Mouse (Mus musculus) ovary, postnatal 14 days (tissue): ENCODE measurements at regions not wholly inside any gene's neighbourhood (a gene's known extent, or its start where the extent isn't known, plus 50 kb on each side); places are given as distances from the start of the nearest gene placed in this dataset.

ENCODE experiments used
- DNase-seq: peaks from one replicate; pipeline ENCODE4 v3.0.0; 2022; ENCODE audit warnings: low spot score

DNA sequence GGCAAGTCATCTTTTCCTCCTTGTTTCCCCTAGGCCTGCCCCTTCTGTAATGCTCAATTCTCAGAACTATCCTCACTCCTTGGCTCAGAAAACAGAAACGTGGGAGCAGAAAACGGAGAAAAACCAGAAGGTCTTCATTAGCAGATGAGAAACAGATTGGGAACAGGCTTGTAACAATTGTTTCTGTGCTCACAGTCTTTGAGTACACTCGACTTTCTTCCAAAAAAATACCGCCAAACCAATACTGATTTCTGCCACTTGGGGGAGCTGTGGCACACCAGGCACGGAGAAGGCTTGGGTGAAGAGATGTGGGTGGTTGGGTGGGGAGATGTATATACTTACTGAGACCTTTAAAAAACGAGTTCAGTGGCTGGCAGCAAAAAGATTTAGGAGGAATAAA is 80.8 kb upstream of the 4930583I09Rik start:
- DNase-seq: no peak

DNA sequence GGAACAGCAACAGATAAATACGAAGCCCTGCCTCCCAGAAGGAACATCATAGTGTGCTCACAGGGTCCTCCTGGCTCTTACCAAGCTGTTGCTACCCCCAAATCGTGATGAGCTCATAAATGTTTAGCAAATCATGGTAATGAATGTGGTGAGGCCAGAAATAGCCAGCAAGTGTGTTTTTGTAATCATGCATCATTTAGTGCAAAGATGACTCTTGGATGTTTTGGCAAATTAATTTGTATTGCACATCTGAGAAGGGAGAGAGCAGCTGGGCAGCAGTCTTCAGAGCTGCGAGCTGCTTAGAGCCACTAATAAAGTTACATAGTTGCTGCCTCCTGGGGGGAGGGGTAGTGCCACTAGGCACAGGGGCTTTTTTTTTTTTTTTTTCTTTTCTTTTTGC is 79.8 kb upstream of the 4930583I09Rik start:
- no peak for DNase-seq

DNA sequence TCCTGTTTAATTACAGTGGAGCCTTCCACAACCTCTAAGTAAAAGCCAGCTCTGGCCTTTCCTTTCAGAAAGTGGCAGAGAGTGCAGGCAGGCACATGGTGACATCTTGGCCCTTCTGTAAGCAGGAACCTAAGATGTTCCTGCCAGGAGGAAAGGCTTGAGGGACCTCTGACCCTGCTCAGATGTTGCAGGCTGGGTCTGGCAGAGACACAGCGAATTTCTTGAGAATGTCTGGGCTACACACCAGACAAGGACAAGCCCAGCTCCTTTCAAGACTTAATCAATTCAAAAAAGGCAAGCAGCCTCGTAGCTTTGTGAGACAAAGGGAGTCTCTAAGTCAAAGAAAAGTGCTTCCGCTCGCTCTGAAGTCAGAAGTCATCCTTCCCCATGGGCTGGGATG is 79.2 kb upstream of the 4930583I09Rik start:
- no peak for DNase-seq

DNA sequence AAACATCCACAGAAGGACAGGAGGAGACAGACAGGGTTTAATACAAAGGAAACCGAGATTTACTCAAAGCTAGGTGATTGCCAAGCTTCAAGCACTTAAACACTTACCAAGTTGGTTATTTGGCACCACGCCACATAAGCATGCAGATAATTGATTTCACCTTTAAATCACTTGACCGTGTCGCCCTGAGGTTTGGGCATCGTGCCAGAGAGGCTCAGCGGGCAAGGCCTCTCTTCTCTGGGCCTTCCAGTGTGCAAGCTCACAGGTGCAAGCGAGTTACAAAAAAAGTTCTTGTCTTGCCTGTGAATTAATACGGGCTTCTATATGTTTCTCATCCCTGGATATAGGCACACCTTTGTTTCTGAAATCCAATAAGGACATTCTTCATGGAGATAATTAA is 78.4 kb upstream of the 4930583I09Rik start:
- DNase-seq: no peak

DNA sequence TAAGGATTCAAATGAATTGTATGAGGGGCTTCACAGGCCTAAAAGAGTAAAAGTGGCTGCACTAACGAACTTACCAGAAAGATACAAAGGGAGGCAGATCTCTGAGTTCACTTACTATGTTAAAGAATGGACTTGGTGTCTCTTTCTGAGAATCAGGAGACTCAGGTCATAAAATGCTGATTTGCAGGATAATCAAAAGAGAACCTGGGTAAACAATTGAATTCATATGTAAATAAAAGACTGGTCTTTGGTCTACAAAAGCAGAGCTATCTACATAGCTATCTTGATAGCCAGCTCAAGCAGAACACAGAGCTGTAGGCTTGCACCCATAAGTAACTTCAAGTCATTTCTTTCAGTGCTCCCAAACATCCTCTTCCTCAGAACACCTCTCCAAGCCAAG is 72.8 kb upstream of the 4930583I09Rik start:
- DNase-seq: no peak

DNA sequence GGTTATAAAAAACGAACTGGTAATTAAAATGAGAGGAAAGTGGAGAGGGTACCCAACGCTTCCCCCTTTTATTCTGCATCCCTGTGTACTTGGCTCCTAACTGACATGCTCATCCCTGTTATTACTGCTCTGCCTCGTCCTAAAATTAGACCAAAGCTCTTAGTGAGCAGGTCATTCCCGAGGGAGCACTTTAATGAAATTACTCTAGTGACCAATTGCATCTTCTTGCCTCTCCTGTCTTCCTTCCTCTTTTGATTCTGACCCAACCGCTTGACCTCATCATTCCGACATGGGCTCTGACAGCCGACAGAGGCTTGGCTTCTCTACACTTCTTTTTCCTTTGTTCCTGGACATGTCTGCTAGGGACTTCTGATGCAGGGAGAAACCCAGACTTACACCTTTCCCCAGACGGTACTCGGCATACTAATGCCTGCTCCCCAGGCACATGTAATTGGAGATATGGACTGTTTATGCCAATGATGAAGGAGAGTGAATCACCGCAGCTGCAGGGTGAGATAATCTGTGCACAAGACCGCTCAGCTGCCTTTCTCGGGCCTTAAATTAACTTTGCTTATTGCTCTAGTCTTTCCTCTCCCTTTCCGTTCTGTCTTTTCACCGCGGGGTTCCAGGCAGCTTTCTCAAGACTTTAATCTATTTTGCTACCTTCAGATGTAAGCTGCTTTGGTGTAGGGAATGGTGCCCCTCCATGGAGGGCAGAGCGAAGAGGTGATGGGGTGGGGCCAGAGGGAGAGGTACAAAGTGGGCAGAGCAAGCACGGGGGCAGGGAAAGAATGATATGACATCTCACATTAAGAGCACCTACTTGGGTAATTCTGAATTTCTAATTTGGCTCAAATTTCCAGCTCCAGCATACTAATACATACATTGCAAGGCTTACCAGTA is 66.1 kb upstream of the 4930583I09Rik start:
- DNase-seq: no peak

DNA sequence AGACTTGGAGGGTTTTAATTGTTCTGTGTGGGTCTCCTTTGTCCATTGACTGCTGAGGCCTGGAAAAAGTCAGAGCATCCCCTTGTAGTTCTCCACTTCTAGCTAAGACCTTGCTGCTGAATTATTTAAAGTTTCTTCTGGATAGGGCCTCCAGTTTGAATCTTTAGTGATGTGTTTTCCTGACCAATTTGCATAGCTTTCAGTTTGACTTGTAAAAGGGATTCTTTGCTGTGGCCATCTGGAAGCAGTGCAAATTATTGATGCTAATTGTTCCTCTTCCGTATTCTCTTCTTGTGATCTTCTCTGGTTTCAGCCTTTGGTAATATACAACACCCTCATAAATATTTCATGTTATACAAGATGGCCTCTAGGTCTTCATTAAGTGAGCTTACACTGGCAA is 61.6 kb upstream of the 4930583I09Rik start:
- DNase-seq: no peak

DNA sequence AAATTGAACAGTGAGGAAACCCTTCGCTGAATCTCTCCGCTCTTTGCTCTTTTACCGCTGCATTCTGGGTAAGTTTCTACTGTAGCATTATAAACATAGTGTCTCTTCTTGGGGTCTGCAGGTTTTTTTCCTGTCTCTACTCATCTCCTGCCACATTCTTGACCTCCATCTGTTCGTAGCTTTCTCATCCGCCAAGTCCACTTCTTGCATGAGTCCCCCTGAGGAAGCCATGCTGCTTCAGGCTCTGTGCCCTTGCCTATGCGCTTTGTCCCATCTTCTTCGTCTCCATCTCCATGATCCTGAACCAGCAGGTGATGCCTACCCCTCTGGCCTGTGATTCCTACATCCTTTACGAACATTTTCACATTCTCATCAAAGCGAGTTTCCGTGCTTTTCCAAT is 60.0 kb upstream of the 4930583I09Rik start:
- no peak for DNase-seq

DNA sequence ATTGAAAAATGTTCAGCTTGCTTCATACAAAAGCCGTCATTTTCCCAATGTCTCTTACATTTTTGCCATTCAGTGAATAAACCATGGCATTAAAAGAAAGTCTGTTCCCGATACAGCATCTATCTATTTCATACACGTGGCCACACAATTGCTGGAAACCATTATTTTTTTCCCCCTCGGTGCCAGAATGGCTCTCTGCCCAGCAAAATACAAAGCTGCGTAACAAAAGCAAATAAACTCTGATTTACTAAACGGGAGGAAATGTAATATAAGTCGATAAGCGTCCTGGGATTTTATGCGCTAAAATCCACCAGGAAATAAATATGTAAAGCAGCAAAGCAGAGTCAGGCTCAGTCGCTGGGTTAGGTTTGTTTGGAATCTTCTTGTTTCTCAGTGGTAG is 59.6 kb upstream of the 4930583I09Rik start:
- no peak for DNase-seq

DNA sequence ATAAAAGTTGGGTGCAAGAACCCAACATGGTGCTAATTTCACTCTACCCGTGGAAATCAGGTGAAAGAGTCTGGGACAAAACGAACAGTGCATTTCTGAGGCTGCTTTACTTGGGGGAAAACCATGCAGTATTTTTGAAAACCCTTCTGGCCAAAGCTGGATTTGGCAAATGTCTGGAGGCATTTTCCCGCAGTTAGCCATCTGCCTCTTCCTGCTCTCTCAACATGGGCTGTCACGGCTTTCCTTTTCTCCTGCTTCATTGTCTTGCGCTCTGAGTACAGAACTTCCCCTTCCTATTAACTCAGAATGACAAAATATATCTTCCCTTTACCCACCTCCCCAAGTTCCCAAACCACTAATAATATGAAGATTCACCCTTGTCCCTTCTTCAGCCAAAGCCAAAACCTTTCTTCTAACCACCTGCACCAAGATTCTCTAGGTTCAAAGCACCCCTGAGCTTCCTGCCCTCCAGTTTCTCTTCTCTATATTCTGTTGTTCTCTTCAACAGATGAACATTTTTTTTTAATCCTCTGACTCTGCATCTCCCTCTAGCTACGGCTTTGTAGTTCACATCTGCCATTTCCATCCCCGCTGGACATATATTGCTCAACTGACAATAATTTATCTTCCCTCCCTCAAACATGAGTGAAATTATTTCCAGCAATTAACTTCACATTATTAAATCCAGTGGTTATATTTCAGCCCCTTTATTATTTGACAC is 57.5 kb upstream of the 4930583I09Rik start:
- DNase-seq: no peak
